Mouse (Mus musculus) lung, adult 2 months (tissue): ENCODE data around the gene 2410137M14Rik. TPM values are rescaled to one million over a fixed set of nuclear protein-coding genes. Genes with fewer than 3 reads are reported as not detected.

Source experiments
- DNase-seq: peaks from one replicate; pipeline ENCODE4 v3.0.0; 2022
- H3K4me1 ChIP-seq: fragments of 200-500 bp; 2 replicates; pipeline ENCODE4 v1.6.1; 2011; ENCODE audit warnings: low read length; ENCODE audit not compliant: control insufficient read depth, insufficient read depth
- H3K4me3 ChIP-seq: fragments of 200-500 bp; replicated peaks from 2 replicates; pipeline ENCODE3; 2011; ENCODE audit warnings: low read depth, mild to moderate bottlenecking, control low read depth, low read length; ENCODE audit errors: extremely low read depth
- CTCF ChIP-seq: fragments of 200-500 bp; IDR thresholded peaks from 2 replicates; pipeline ENCODE4 v1.5.1; 2011; ENCODE audit warnings: mild to moderate bottlenecking, low read length, control low read depth; ENCODE audit not compliant: insufficient read depth
- POLR2A ChIP-seq: fragments of 200-500 bp; IDR thresholded peaks from 2 replicates; pipeline ENCODE4 v1.6.1; 2011; ENCODE audit warnings: low read depth, mild to moderate bottlenecking, control low read depth, low read length, borderline replicate concordance; ENCODE audit errors: extremely low read depth
- WGBS: fragments of 180-500 bp; shearing (Covaris S2); methylation state at CpG from one replicate; pipeline ENCODE4 v1.1.7; 2018; 5-methylcytosine and 5-hydroxymethylcytosine counted together
- polyA plus RNA-seq: library from polyadenylated mRNA; depleted of rRNA; stranded (reverse); fragments of >200 nt; gene quantifications from 2 replicates; pipeline ENCODE4 v1.2.3, GENCODE M21; 2012

Gene 2410137M14Rik
- polyA plus RNA-seq, 1 experiment, result 0.14 TPM

DNA sequence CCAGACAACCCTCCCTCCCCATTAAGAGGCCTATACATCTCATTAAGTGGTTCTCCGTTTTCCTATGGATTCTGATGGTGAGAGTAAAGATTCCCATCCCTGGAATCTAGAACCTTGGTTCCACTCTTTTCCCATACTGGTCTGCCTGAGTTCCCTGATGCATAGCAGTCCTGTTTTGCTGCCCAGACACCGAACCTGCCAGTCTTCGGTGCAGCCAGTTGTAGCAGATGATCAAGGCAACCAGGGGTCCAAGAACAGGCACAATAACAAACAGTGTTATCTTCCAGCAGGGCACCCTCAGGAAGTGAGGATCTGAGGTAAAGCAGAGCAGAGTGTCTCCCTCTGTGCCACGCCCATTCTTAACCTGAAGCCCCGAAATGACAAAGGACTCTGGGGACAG, 31.1 kb upstream of the 2410137M14Rik start:
- Histone ChIP-seq H3K4me1 (no peaks in the 10 kb centered on the region), H3K4me3 (no peak overlapping the region)
- TF ChIP-seq POLR2A (no peak), CTCF (no peak)
- WGBS, result 65% methylated on average over 5 of the region's 5 CpGs
- no peak for DNase-seq

DNA sequence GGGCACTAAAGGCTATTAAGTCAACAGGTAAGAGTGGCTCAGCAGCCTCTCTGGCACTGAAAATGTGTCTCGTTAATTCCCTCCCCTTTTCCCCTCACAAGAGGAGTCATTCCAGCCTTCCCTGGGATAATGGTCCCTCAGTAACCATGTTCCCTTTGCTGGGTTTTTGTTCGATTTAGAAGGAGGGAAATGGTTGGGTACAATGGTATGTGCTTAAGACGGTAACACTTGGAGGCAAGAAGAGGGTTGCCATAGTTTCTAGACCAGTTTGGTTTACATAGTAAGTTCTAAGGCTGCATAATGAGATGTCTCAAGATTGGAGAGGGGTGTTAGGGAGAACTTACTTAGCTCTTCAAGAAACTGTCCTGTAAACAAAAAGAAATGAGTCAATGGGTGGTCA, 30.7 kb upstream of the 2410137M14Rik start:
- WGBS, result 69% methylated on average over 3 of the region's 3 CpGs
- no peak for DNase-seq
- no peak overlapping the region for H3K4me3 ChIP-seq
- H3K4me1 ChIP-seq, result no peaks in the 10 kb centered on the region
- no peak for TF ChIP-seq POLR2A
- no peak for TF ChIP-seq CTCF

DNA sequence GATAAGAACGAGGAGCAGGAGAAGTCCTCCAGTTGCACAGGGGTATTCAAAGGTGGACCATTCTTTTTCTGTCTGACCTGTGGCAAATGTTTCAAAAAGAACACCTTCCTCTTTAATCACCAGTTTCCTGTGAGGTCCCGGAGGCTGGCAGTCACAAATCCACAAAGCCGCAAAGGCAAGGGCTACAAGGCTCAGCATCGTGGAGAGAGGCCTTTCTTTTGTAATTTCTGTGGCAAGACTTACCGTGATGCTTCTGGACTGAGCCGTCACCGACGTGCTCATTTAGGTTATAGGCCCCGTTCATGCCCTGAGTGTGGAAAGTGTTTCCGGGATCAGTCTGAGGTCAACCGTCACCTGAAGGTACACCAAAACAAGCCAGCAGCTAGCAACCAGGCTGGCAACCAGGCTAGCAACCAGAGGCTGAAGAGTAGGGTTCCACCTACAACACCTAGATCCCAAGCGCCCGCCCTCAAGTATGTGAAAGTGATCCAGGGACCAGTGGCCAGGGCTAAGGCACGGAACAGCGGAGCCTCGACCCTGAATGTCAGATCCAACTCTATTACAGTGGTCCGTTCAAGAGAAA, 28.5 kb upstream of the 2410137M14Rik start:
- WGBS, result 88% methylated on average over 17 of the region's 17 CpGs
- no peak for DNase-seq
- H3K4me3 ChIP-seq, result no peak overlapping the region
- no peaks in the 10 kb centered on the region for H3K4me1 ChIP-seq
- TF ChIP-seq CTCF (no peak), POLR2A (no peak)

DNA sequence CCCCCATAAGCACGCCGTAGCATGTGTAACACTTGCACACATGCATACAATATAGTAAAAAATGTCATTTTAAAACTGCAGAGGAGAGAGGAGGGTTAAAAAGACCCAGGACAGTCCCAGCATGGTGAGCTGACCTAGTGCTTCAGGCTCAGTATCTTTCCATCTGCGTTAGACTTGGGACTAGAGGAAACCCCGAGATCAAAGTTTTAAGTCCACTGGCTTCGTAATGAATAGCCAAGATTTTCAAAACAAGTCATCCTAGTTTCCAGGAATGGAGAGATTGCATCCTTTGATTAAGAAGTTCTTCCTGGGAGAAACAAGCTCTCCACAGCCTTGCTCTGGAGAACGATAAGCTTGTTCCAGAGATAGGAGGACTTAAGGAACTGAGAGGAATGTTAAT, 27.1 kb upstream of the 2410137M14Rik start:
- 79% methylated on average over 6 of the region's 6 CpGs for WGBS
- no peak for DNase-seq
- Histone ChIP-seq H3K4me3 (no peak overlapping the region), H3K4me1 (peaks cover 1% of the 10 kb centered on the region)
- TF ChIP-seq POLR2A (no peak), CTCF (no peak)

DNA sequence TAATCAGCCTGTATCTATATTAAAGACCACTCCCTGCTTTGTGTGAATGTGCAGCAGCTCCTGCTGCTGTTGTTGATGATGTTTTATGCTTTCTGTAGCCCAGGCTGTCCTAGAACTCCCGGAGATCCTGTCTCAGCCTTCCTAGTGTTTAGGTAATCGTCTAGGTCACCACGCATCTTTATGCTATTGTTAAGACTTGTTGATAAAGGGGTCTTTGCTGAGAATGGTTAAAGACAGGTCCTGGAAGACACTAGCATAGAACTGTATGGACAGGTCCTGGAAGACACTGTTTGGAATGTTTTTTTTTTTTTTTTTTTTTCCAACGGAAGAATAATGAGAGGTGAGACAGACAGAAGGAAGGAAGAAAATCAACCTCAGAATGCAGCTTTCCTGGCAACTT, 22.3 kb upstream of the 2410137M14Rik start:
- no peak for DNase-seq
- WGBS, result 27% methylated on average over 4 of the region's 4 CpGs
- Histone ChIP-seq H3K4me3 (no peak overlapping the region), H3K4me1 (peaks cover 4% of the 10 kb centered on the region)
- TF ChIP-seq CTCF (no peak), POLR2A (no peak)

DNA sequence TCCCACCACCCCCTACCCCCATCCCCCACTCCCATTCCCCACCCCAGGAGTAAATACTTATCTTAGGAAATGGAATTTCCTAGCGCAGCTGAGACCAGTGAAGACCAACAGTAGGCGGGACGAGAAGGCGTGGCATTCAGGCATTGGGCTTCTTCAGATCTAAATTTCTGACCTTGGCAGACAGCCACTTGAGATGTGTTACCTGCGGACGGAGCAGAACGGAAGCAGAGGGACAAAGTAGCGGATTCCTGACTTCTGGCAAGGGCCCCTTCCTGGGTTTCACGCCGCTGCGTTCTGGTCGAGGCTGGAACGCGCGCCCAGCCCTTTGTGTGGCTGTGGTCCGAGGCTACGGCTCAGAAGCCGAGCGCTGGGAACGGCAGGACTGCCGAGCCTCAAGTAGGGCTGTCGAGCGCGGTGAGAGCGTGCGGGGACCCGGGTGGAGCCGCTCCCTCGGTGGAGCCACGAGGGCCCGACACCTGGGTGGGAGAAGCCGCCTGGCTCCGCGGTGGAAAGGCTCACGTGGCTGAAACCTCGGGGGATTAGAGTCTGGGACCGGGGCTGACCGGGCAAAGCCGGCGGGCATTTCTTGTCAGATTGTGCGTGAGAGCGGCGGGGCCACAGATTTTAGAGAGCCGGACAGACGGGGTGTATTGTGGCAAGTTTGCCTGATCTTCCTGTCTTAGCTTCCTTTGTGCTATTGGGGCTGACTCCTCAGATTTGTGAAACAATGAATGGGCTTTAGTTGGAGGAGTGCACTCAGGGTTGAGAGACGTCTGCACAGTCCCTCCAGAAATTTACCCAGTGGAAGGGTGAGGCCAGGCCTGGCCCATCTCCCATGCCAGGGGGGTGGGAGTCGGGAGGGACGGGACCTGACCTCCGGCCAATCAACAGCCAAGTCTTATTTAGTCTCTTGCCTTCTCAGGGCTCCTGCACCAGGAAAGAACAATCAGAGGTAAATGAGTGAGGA, 21.6 kb upstream of the 2410137M14Rik start:
- H3K4me3 ChIP-seq, result peak overlapping the region; percentile 78
- peak; percentile 74 for DNase-seq
- 1% methylated on average over 49 of the region's 49 CpGs for WGBS
- TF ChIP-seq POLR2A (no peak), CTCF (no peak)
- peaks cover 4% of the 10 kb centered on the region for H3K4me1 ChIP-seq

DNA sequence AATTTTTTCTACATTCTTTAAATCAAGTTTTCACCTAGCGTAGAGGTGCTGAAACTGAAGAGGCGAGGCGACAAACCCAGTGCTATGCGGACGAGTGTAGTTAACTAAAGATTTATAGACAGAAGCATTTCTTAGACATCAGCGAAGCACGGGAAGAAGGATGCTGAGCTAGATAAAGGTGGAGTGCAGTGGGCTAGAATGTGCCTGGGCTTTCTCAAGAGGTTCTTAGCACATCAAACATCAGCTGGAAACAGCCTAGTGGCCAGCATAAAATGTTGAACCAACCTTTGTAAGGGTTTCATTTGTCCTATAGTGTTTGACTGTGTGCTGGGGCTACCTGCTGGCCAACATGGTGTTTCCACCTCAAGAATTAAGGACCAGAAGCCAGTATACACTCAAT, 19.8 kb upstream of the 2410137M14Rik start, which contains the start of gene Zfp57:
TSS of gene Zfp57 (plus strand) at position 301 of the 400 bp plus-strand sequence.
- TF ChIP-seq POLR2A, result no peak
- TF ChIP-seq CTCF, result no peak
- DNase-seq, result no peak
- Histone ChIP-seq H3K4me1 (peaks cover 4% of the 10 kb centered on the region), H3K4me3 (no peak within 1 kb of the TSS)
- WGBS, result 93% methylated on average over 7 of the region's 7 CpGs

DNA sequence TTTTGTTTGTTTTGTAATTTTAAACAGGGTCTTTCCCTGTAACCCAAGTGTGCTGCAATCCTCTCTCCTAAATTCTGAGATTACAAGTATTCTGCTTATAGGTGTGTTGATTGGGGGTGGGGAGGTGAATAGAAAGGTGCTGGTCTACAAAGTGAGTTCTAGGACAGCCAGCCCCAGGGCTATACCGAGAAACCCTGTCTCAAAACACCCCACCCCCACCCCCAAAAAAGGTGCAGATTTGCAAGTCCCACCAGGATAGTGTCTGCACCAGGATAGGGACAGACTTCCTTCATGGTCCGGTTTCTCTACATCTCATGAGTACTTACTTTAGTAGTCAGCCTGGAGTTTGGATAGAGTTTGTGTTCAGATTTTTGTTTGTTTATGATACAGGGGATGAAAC, 17.4 kb upstream of the 2410137M14Rik start:
- peaks cover 4% of the 10 kb centered on the region for H3K4me1 ChIP-seq
- DNase-seq, result no peak
- TF ChIP-seq CTCF (no peak), POLR2A (no peak)
- WGBS, result 63% methylated on average over 2 of the region's 2 CpGs
- no peak overlapping the region for H3K4me3 ChIP-seq

DNA sequence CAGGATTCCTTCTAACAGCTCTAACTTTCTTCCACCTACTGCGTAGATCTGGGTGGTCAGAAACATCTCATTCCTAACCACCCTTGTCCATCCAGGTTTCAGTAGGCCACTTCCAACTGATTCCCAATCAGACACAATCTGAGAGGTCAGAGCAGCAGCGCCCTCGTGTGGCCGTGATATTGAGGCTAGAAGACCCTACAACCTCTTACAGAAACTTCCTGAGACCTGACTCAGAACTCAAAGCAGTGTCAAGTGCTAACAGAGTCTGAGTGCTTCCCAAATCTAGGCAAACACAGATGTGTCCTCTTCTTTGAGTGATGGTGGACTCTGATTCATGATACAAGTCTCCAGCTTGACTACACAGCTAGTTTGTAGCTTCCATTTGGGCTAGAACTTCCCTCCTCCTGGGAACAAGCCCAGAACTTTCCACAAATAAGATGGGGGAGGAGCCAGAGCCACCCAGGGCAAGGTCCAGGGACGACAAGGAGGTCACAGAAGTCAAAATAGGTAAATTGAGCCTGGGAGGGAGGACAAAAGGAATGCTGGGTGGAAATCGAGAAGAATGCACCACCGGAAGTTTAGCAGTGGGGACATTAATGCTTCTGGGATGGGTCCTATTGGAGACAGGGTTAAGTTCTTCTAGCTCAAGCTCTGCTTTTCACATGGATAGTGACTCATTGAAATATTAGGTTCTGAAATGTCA, 16.1 kb upstream of the 2410137M14Rik start:
- TF ChIP-seq CTCF, result peak; percentile 87
- TF ChIP-seq POLR2A, result no peak
- 23% methylated on average over 7 of the region's 7 CpGs for WGBS
- H3K4me1 ChIP-seq, result no peaks in the 10 kb centered on the region
- peak; percentile 82 for DNase-seq
- no peak overlapping the region for H3K4me3 ChIP-seq
